Mouse (Mus musculus): ENCODE measurements around the gene Vti1b.

DNA sequence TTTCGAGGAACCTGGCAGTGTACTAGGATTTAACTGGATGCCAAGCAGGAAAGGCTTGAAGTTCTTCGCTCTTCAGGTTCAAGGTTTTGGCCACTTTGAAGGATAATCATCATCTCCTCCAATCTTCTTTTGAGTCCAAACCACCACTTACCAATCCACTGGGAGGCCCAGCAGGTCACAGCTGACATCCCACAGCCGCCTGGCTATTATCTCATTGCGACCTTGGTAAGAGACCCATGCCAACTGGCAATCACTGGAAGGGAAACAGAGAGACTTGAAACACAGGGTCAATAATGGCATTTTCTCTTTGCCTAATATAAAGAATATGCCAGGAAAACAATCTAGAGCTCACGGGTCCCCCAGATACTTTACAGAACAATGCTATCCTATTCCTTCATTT, 3.5 kb upstream of the Vti1b start:
- no peak for TF ChIP-seq POLR2A (IDR thresholded peaks at IDR 0.05; ENCODE audit: low read depth, low read length)
- no peak for TF ChIP-seq CTCF (IDR thresholded peaks at IDR 0.05; ENCODE audit: extremely low read depth, insufficient read depth, insufficient read length, insufficient replicate concordance)
